Mouse (Mus musculus) bone marrow, adult 2 months (tissue): Measurements from ENCODE around the gene Sptan1.

Experiments
- CTCF ChIP-seq: fragments of 200-500 bp; IDR thresholded peaks from 2 replicates; pipeline ENCODE4 v1.5.1; 2011; ENCODE audit warnings: low read length, control low read depth; ENCODE audit not compliant: control insufficient read depth, insufficient read depth
- POLR2A ChIP-seq: fragments of 200-500 bp; IDR thresholded peaks from 2 replicates; pipeline ENCODE4 v1.6.1; 2011; ENCODE audit warnings: low read depth, mild to moderate bottlenecking, control low read depth, low read length, borderline replicate concordance; ENCODE audit not compliant: control insufficient read depth

- TF ChIP-seq CTCF, result no peak
- no peak for TF ChIP-seq POLR2A
Observed at GRCm38 (mm10) chr2:30044550-30044949, 79.2 kb downstream of the Sptan1 start.
